Mouse (Mus musculus) heart, postnatal 0 days (tissue): ENCODE data around the gene Egflam.

ENCODE experiments used
- CTCF ChIP-seq: IDR thresholded peaks from 2 replicates; pipeline ENCODE4 v1.5.1; 2016; ENCODE audit warnings: antibody characterized with exemption, control low read depth, low read depth
- EP300 ChIP-seq: IDR thresholded peaks from 2 replicates; pipeline ENCODE4 v1.6.1; 2016; ENCODE audit warnings: antibody characterized with exemption, low read depth

DNA sequence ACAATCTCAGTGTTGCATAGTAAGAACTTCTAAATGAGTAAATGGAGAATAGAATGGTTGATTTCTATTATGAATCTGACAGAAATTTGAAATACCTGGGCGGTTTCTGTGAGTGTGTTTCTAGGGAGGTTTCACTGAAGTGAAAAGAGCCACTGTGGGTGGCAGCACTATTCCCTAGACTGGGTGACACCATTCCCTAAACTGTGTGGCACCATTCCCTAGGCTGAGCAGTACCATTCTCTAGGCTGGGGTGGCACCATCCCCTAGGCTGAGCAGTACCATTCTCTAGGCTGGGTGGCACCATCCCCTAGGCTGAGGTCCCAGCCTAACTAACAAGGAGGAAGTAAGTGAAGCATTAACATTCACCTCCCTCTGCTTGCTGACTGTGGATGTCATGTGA is 103.0 kb downstream of the Egflam start:
- TF ChIP-seq CTCF = no peak
- TF ChIP-seq EP300 = no peak
